Mouse (Mus musculus) cerebellum, adult 2 months (tissue): Measurements from ENCODE around the gene Zbtb25. TPM values are rescaled to one million over a fixed set of nuclear protein-coding genes. Genes with fewer than 3 reads are reported as not detected.

Source experiments
- DNase-seq, 2 experiments: peaks; one replicate each; pipeline ENCODE4 v3.0.0; 2021
- H3K27ac ChIP-seq: fragments of 200-500 bp; 2 replicates; pipeline ENCODE4 v1.5.1; 2012; ENCODE audit warnings: low read length, control low read depth, inconsistent platforms; ENCODE audit not compliant: insufficient read depth
- H3K27me3 ChIP-seq: fragments of 200-500 bp; 2 replicates; pipeline ENCODE4 v1.6.1; 2012; ENCODE audit warnings: inconsistent platforms, mild to moderate bottlenecking, low read length, moderate library complexity; ENCODE audit not compliant: control insufficient read depth, insufficient read depth
- H3K4me1 ChIP-seq: fragments of 200-500 bp; 2 replicates; pipeline ENCODE4 v1.6.1; 2011; ENCODE audit warnings: low read length; ENCODE audit not compliant: control insufficient read depth, insufficient read depth
- H3K4me3 ChIP-seq: fragments of 200-500 bp; replicated peaks from 2 replicates; pipeline ENCODE3; 2011; ENCODE audit warnings: mild to moderate bottlenecking, low read depth, low read length, control low read depth; ENCODE audit not compliant: insufficient read depth
- CTCF ChIP-seq: fragments of 200-500 bp; IDR thresholded peaks from 2 replicates; pipeline ENCODE4 v1.5.1; 2011; ENCODE audit warnings: low read depth, mild to moderate bottlenecking, control low read depth, low read length, moderate library complexity, borderline replicate concordance; ENCODE audit not compliant: insufficient read depth
- POLR2A ChIP-seq: fragments of 200-500 bp; IDR thresholded peaks from 2 replicates; pipeline ENCODE4 v1.6.1; 2011; ENCODE audit warnings: low read length, control low read depth, borderline replicate concordance; ENCODE audit not compliant: insufficient read depth
- WGBS: fragments of 180-500 bp; shearing (Covaris S2); methylation state at CpG from one replicate; pipeline ENCODE4 v1.1.7; 2018; 5-methylcytosine and 5-hydroxymethylcytosine counted together
- polyA plus RNA-seq: library from polyadenylated mRNA; depleted of rRNA; stranded (reverse); fragments of >200 nt; gene quantifications from 2 replicates; pipeline ENCODE4 v1.2.3, GENCODE M21; 2012

Gene Zbtb25
- polyA plus RNA-seq, 1 experiment, result 16.7 TPM

- Histone ChIP-seq H3K27me3 (no peaks in the 10 kb centered on the region), H3K27ac (no peak overlapping the region), H3K4me3 (no peak overlapping the region), H3K4me1 (no peaks in the 10 kb centered on the region)
- TF ChIP-seq CTCF (no peak), POLR2A (no peak)
- WGBS, result 66% methylated on average over 4 of the region's 4 CpGs
- DNase-seq, result no peak
These were observed 5.5 kb upstream of the Zbtb25 start for GRCm38 (mm10) chr12:76374911-76375310.

GRCm38 (mm10) chr12:76373991-76374390 is 4.6 kb upstream of the Zbtb25 start:
- WGBS, result 72% methylated on average over 6 of the region's 6 CpGs
- H3K27ac ChIP-seq, result no peak overlapping the region
- H3K4me1 ChIP-seq, result no peaks in the 10 kb centered on the region
- DNase-seq, result no peak
- H3K4me3 ChIP-seq, result no peak overlapping the region
- TF ChIP-seq POLR2A, result no peak
- no peak for TF ChIP-seq CTCF
- no peaks in the 10 kb centered on the region for H3K27me3 ChIP-seq

- no peaks in the 10 kb centered on the region; the same call in 1 of the 2 replicates for H3K4me1 ChIP-seq
- TF ChIP-seq CTCF (no peak), POLR2A (no peak)
- H3K27ac ChIP-seq, result no peak overlapping the region
- no peak overlapping the region for H3K4me3 ChIP-seq
- H3K27me3 ChIP-seq, result no peaks in the 10 kb centered on the region
- DNase-seq, result no peak
- WGBS, result 88% methylated on average over 5 of the region's 7 CpGs
These were observed 3.7 kb upstream of the Zbtb25 start for GRCm38 (mm10) chr12:76372881-76373818.

- TF ChIP-seq CTCF (no peak), POLR2A (no peak)
- 69% methylated on average over 7 of the region's 7 CpGs for WGBS
- H3K27ac ChIP-seq, result no peak overlapping the region
- H3K27me3 ChIP-seq, result no peaks in the 10 kb centered on the region
- no peak overlapping the region for H3K4me3 ChIP-seq
- no peaks in the 10 kb centered on the region; the same call in 1 of the 2 replicates for H3K4me1 ChIP-seq
- no peak for DNase-seq
These were observed 2.6 kb upstream of the Zbtb25 start for GRCm38 (mm10) chr12:76372046-76372445.

- Histone ChIP-seq H3K27ac (peak overlapping the region; percentile 70), H3K4me3 (peak overlapping the region; percentile 65), H3K27me3 (no peaks in the 10 kb centered on the region), H3K4me1 (no peaks in the 10 kb centered on the region; the same call in 1 of the 2 replicates)
- under 1% methylated on average over 60 of the region's 63 CpGs for WGBS
- DNase-seq, result peak; percentile 66 to 68
- no peak for TF ChIP-seq POLR2A
- no peak for TF ChIP-seq CTCF
These were observed 1.6 kb upstream of the Zbtb25 start for GRCm38 (mm10) chr12:76370831-76371571.

GRCm38 (mm10) chr12:76369978-76370830 is 802 bp upstream of the Zbtb25 start, which contains the start of gene Zbtb1:
TSS of gene Zbtb1 (plus strand) at chr12:76370266.
- Histone ChIP-seq H3K4me3 (peak within 1 kb of the TSS; percentile 65), H3K27ac (peak within 1 kb of the TSS; percentile 70), H3K27me3 (no peaks in the 10 kb centered on the region), H3K4me1 (no peaks in the 10 kb centered on the region; the same call in 1 of the 2 replicates)
- WGBS, result 1% methylated on average over 84 of the region's 99 CpGs
- TF ChIP-seq POLR2A (peak; percentile 50; the same call in 1 of the 2 replicates), CTCF (no peak)
- peak; percentile 79 to 82 for DNase-seq

- H3K4me1 ChIP-seq, result no peaks in the 10 kb centered on the region; the same call in 1 of the 2 replicates
- WGBS, result under 1% methylated on average over 26 of the region's 26 CpGs
- H3K4me3 ChIP-seq, result peak overlapping the region; percentile 54
- DNase-seq, result peak in 1 of 2 experiments; percentile 75
- no peak for TF ChIP-seq POLR2A
- TF ChIP-seq CTCF, result no peak
- peak overlapping the region; percentile 56 for H3K27ac ChIP-seq
- no peaks in the 10 kb centered on the region for H3K27me3 ChIP-seq
These were observed 604 bp downstream of the Zbtb25 start for GRCm38 (mm10) chr12:76368790-76369205.
